Mouse (Mus musculus): ENCODE results near the gene Slc44a3. TPM values are rescaled to one million over a fixed set of nuclear protein-coding genes. Genes with fewer than 3 reads are reported as not detected.

Slc44a3 gene
- polyA plus RNA-seq, 1 experiment: not detected

DNA sequence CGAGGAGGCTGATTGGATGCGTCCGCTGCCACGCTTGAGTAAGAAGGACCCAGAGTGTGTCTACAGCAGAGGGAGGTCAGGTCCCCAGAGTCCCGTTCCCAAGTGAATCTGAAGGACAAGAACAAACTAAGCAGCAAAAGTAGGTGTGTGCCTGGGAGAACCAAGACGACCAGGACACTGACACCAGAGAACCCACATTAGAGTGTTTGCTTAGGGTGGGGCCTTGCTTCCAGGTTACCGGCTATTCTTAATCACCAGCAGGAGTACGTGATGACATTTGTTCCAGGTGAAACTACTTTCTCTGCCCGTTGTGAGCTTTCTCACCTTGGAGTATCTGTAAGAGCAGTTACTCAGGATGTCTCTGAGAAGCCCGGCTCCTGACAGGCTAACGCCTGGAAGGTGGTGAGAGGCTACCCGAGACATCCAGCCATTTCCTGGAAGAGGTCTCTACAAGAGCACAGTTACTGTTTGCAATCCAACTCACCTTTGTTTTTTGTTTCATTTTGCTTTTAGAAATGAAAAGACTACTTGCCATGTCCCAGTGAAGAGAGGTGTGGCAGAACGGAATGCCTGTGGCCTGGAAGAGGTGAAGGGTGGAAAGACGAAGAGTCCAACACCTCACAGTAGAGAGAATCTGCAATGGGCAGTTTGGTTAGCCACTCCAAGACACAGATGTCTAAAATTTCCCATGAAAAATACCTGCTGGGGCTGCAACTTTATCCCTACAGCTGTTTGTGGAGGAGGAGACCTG lies 28.1 kb upstream of the Slc44a3 start:
- no peak for TF ChIP-seq GATA1 (IDR thresholded peaks at IDR 0.05; ENCODE audit: low read length)

DNA sequence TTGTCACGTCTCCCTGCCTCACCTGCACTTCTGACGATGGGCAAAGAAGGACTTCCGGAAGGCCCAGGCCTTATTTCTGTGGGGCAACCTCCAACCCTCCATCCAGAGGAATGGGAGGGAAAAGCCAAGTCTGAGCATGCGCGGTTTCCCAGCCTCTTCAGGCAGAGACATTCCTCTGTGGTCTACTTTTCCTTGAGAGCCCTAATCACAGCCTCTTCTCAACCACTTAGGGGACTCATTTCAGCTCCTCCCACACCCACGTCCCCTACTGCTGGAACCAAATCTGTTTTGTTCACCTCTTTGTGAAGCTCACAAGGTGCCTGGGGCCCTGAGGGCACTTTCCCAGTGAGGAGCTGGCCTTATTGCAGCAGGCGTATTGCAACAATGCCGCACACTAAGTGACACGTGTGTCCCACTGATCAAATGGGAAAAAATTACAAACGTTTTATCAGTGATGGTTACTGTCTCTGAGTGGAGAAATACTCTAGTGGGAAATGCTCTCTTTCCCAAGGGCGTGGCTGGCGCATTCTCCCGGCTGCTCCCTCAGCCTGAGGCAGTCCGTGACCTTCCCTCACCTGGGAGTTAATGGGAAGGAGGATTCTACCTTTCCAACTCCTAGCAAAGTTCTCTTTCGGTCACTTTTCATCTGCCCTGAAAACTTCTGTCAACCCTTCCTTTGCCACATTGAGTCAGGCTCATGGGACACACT lies 27.4 kb upstream of the Slc44a3 start:
- TF ChIP-seq GATA1 (IDR thresholded peaks at IDR 0.05; ENCODE audit: low read length): no peak

DNA sequence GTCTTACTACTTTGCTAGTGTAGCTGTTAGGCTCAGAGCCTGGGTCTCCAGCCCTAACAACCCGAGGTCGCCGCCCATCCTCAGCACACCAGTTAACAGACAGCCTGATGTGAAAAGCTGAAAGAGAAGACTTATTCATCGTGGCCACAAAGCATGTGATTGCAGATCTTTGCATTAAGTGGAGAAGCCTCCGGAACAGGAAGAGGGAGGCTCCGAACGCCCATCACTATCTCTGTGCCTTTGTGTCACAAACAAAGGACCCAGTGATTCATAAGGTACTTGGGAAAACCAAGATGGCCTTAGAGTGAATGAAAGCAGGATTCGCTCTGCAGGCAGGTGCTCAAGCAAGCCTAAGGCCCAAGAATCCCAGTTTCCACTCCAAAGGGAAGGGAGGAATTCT lies 26.7 kb upstream of the Slc44a3 start:
- no peak for TF ChIP-seq GATA1 (IDR thresholded peaks at IDR 0.05; ENCODE audit: low read length)

DNA sequence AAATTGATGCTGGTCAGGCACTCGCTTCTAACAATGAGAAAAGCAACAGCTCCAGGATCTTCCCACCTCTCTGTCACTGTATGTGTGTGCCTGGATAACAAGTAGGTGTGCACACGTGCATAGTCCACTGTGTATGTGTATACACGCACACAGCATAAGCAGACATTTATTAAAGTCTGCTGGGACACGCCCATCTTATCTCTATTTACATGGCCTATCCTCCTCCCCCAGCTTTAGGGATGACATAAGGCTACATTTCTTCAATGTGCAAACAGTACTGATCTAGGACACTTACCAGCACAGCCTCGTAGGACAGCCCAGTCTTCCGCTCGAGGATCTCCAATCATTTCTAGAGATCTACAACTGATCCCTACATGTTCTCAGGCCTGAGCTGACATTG lies 24.1 kb upstream of the Slc44a3 start:
- no peak for TF ChIP-seq GATA1 (IDR thresholded peaks at IDR 0.05; ENCODE audit: low read length)

DNA sequence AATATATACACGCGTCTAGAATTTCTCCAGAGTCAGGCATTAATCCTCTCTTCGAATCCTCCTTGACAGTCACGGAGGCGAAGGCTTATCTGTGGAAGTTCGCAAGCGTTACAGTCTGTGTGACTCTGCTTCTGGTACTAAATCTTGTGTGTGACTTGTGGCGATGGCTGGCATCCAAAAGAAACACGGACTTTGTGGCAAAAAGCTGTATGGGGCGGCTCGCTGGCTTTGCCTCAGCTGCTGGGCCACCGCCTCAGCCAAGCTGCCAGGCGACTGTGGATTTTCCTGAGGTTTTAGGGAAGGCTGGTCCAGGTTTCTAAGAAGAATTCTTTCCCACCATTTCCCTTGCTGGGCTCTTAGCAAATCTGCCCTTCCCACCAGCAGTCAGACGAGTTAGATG lies 21.1 kb upstream of the Slc44a3 start:
- no peak for TF ChIP-seq GATA1 (IDR thresholded peaks at IDR 0.05; ENCODE audit: low read length)

DNA sequence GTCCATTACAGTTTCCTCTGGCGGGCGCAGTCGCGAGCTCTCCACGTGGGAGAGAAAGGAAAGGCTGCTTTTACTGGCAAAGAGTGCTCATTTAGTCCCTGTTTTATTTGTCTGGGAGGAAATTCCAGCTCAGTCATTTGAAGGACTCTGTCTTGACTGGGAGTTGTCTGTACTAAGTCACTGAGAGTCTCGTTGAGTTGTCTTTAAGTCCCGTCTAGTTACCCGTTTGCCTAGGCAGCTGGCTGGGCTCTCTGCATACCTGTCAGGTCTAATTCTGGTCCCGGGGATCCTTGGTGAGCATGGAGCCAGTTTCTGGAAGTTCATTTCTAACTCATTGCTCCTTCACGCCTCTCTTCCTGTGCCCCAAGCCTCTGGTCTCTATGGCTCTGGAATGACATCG lies 20.5 kb upstream of the Slc44a3 start:
- TF ChIP-seq GATA1 (IDR thresholded peaks at IDR 0.05; ENCODE audit: low read length): no peak

DNA sequence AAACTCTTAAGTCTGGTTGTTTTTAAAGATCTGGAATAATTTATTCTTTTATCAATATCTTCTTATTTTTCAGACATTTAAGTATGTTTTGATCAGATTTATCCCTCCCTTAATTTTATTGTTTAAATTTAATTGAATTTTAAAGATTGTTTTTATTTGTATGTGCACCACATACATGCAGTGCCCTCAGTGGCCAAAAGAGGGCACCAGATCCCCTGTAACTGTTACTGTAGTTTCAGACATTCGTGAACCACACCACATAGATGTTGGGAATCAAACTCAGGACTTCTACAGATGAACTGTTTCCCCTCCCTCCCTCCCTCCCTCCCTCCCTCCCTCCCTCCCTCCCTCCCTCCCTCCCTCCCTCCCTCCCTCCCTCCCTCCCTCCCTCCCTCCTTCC lies 18.2 kb upstream of the Slc44a3 start:
- TF ChIP-seq GATA1 (IDR thresholded peaks at IDR 0.05; ENCODE audit: low read length): no peak

DNA sequence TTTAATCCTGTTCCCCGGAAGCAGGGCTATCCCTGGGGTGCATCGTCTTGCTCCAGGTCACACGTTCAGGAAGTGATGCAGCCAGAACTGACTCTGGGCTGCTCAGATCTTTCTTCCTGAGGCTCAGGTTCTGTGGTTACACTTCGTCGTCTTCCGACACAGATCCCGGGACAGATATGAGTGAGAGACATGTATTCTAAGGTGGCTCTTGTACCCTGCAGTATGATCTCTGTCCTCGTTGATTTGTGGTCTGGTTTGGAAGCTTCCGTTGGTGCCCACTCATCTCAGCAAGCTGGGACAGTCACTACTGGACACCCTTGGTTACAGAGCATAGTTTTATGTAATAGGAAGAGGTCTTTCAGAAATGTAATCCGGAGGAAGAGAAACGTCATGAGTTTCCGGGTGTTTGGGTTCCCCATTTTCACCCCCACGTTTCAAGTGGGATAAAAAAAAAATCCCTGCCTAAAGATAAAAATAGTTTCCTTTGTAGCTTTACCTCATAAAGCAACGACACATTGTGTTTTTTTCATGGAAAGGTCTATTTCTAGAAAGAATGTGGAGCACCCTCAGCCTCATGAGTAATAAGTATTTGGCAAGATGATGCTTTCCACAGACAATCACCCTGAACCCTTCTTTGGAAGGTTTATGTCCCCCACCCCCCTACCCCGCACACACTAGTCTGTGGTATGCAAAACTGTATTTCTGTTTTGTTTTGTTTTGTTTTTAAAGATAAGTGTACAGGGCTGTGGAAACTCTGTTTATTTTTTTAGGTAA lies 15.8 kb upstream of the Slc44a3 start:
- no peak for TF ChIP-seq GATA1 (IDR thresholded peaks at IDR 0.05; ENCODE audit: low read length)

DNA sequence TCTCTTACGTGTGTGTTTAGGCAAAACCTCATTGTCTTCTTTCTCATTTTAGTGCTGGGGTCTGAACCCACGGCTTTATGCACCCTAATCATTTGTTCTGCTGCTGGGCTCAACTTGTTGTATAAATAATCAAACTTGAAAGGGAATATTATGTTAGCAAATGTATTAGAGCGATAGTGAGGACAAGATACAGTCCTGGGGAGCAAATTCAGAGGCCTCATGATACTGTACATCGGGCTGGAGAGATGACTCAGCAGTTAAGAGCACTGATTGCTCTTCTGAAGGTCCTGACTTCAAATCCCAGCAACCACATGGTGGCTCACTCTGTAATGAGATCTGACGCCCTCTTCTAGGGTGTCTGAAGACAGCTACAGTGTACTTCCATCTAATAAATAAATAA lies 8.4 kb upstream of the Slc44a3 start:
- no peak for TF ChIP-seq GATA1 (IDR thresholded peaks at IDR 0.05; ENCODE audit: low read length)

DNA sequence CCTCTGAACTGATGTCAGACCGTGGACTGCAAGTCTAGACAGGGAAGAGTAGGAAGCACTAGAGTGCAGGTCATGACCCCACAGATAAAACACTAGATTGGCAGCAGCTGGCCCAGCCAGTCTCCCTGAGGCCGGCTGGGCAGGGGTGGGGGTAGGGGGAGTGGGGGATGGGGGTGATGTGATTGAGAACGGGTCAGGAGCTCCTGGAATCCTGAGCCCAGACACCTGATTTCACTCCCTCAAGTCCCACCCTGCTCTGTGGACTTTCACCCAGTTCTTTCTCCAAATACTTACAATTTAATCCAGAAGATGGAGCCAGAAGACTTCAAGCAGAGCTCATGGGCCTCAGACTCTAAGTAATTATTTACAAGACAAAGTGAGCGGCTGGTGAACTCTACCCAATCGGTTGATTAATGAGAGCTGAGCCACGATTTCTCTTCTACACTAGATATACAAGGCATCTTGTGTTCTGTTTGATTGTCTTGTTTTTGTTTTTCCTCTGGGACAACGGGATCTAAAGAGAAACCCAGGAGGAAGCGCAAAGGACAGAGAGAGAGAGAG lies 7.7 kb upstream of the Slc44a3 start:
- no peak for TF ChIP-seq GATA1 (IDR thresholded peaks at IDR 0.05; ENCODE audit: low read length)

DNA sequence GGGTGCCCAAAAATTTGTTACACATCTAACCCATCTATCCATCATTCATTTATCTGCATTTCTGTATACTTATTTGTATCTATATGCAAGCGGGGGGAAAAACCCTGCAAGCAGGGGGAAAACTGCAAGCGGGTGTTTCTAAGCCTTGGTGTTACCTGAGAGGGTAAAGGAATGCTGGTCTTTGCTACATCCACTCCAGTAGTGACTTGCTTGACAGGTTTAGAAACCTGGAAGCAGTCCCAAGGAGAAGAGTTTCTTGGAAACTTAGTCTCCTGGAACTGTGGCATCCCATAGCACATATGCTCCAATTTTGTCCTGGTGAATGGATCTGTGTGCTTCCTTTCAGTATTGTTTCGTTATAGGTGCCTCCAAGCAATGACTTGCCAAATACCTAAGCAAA lies 5.8 kb upstream of the Slc44a3 start:
- TF ChIP-seq GATA1 (IDR thresholded peaks at IDR 0.05; ENCODE audit: low read length): no peak

DNA sequence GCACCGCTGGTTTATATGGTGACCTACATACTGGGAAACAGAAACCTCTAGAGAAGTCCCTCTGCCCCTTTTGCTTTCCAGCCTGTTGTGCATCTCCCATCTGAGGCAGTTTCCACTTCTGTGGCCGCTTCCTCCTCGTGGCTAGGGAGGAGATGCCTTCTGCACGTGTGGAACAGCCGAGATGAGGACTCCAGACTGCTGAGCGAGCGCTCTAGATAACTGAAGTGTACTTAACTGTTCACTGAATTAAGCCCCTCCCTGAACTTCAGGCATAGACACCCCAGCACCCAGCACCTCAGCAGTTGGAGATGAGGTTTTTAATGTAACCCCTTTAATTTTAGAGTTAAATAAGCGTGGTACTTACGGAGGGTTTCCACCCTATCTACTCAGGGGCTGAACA lies 4.6 kb upstream of the Slc44a3 start:
- TF ChIP-seq GATA1 (IDR thresholded peaks at IDR 0.05; ENCODE audit: low read length): no peak

DNA sequence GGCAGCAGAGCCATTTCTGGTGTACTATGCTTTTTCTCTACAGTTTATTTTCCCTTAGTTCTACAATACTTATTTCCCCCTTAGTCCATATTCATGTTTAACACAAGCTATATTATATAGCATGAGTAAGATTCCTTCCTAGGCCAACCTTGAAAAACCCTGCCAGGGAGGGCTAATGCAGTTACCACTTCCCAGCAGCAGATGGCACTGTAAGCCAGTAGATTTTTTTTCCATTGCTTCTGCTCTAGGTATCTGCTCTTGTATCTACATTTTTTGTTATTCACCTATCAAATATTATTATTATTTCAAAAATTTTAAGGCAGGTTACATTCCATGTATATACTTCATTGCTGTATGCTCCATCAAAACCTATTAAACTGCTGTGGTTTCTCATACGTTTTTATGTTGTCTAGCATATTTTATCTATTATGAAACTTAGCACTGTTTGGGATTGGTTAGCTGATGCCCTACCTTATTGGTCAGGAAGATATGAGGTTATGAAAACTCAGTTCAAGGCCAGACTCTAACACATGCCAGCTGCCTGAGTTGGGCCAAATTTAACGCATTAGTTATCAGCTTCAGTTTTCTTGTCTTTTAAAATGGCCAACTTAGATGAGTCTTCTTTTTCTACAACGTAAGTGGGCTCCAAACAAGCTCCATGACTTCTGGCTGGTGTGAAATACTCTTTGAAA lies 3.8 kb upstream of the Slc44a3 start:
- TF ChIP-seq GATA1 (IDR thresholded peaks at IDR 0.05; ENCODE audit: low read length): no peak

DNA sequence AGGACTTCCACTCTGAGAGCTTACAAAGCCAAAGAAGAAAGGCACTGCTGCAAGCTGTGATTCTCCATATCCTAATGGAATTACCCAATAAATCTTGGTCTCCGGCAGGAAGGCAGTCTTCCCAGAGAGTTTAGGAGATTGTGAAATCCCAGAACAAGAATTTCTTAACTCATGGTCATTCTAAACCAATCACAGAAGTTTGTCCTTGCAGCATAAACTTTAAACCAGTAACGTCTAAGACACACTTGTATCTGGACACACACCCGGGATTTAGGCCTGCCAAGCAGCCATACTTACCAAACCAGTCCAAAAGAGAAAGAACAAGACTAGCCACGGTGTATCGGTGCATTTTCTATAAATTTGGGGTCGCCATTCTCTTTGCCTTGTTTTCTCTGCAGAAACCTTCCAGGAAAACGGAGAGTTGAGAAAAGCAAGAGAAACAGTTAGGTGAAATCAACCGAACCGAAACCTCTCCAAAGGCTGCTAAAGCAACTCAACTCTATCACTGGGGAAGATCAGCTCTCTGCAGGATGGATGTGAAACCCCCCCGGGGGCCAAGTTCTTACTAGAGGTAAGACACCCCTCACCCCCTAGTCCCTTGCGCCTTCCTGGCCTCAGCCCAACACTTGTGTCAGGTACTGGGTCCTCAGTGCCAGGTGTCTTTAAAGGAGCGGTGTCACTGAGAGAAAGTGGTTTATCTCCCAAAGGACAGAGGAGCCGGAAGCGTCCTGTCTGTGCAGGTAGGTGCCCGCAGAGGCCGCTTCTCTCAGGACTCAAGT lies 645 bp downstream of the Slc44a3 start:
- TF ChIP-seq GATA1 (IDR thresholded peaks at IDR 0.05; ENCODE audit: low read length): no peak
